Mouse (Mus musculus): ENCODE results near the gene Mfap3. TPM values are rescaled to one million over a fixed set of nuclear protein-coding genes. Genes with fewer than 3 reads are reported as not detected.
"Not testable (repeated sequence)": the region's sequence is repeated elsewhere in the genome, so short reads cannot be mapped to it uniquely, and the experiment has no call there.

Mfap3 gene
- total and polyA plus RNA-seq, 3 experiments, result 1.6 to 35.7 (median 29.4) TPM

GRCm38 (mm10) chr11:57551016-57551415 lies 32.6 kb downstream of the Mfap3 start:
- H3K9me3 ChIP-seq (replicated peaks), result no peaks in the 10 kb centered on the region
- H3K27me3 ChIP-seq (ENCODE audit: insufficient read depth, low read length), result peaks cover 32% of the 10 kb centered on the region
- no peak for TF ChIP-seq GATA1 (IDR thresholded peaks at IDR 0.05; ENCODE audit: borderline replicate concordance, low read length)
- DNase-seq (ENCODE audit: low spot score), result no peak
- no peaks in the 10 kb centered on the region for H3K36me3 ChIP-seq (replicated peaks)
- H3K4me1 ChIP-seq (ENCODE audit: insufficient read depth, low read depth, low read length), result peaks cover 5% of the 10 kb centered on the region; the same call in 1 of the 2 replicates
- H3K4me3 ChIP-seq (ENCODE audit: low read depth, low read length), result no peak overlapping the region
- ATAC-seq (ENCODE audit: extremely low read depth, insufficient number of reproducible peaks, low FRiP score, poor library complexity, severe bottlenecking), result no peak

DNA sequence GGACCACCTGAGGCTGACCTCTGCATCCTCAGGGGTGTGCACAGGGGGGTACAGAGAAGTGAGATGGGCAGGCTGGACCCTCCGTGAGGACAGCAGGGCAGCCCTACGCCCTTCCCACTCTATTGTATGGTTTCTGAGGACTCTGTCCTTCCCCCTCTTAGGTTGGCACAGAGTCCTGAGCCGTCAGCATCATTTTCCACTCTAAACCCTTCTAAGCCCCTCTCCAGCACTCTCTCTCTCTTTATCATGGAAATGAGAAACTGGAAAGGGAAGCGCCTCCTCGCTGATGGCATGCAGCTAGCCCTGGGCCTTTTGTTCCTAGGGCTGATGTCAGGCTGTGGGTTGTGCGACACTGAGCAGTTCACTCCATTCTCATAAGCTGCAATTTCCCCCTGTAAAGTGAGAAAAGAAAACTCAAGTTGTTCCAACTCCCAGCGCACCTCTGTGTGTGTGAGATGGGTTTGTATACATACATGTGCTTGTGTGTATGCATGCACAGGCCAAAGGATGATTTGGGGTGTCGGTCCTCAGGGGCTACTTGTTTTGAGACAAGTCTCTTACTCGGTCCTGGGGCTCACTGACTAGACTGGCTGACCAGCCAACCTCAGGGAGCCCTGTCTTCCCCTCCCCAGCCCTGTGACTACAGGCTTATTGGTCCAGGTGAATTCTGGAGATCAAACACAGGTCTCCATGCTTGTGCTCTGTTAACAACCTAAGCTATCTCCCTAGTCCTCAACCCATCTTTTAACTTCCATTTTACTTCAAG lies 34.7 kb downstream of the Mfap3 start:
- no peaks in the 10 kb centered on the region for H3K36me3 ChIP-seq (replicated peaks)
- TF ChIP-seq CTCF (IDR thresholded peaks at IDR 0.05; ENCODE audit: low read depth, low read length), result no peak
- no peak for TF ChIP-seq GATA1 (IDR thresholded peaks at IDR 0.05; ENCODE audit: borderline replicate concordance, low read length)
- no peak for TF ChIP-seq GATA2 (IDR thresholded peaks at IDR 0.05; ENCODE audit: borderline replicate concordance, low read depth, low read length)
- no peak for TF ChIP-seq TAL1 (conservative IDR thresholded peaks at IDR 0.05; ENCODE audit: low read depth, low read length)
- TF ChIP-seq POLR2AphosphoS5 (IDR thresholded peaks at IDR 0.05; ENCODE audit: insufficient replicate concordance, low read depth, low read length), result no peak
- ATAC-seq (ENCODE audit: extremely low read depth, insufficient number of reproducible peaks, low FRiP score, poor library complexity, severe bottlenecking), result no peak
- H3K4me3 ChIP-seq (ENCODE audit: low read depth, low read length), result no peak overlapping the region
- H3K9me3 ChIP-seq (replicated peaks), result no peaks in the 10 kb centered on the region
- H3K4me1 ChIP-seq (ENCODE audit: insufficient read depth, low read depth, low read length), result peaks cover 5% of the 10 kb centered on the region; the same call in 1 of the 2 replicates
- peaks cover 17% of the 10 kb centered on the region for H3K27me3 ChIP-seq (ENCODE audit: insufficient read depth, low read length)
- DNase-seq (ENCODE audit: low spot score), result no peak

DNA sequence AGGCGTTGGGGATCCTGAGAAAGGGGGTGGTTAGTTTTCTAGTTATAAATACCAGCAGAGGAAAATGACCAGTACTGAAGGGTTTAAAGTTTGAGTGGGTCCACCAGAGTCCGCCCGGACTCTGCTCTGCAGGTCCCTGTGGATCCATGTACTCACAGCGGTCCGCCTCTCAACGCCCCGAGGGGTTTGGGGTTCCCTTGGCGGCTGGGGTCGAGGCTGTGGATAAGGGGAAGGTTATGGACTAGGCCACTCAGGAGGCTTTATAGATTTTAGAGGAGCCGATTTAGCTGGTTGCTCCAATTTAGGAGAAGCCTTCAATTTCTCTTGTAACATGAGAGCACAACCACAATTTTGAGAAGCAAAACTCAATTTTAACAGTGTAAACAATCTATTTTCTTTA lies 39.5 kb downstream of the Mfap3 start:
- not testable (repeated sequence) for ATAC-seq (ENCODE audit: extremely low read depth, insufficient number of reproducible peaks, low FRiP score, poor library complexity, severe bottlenecking); H3K9me3 ChIP-seq (replicated peaks); H3K36me3 ChIP-seq (replicated peaks); H3K4me3 ChIP-seq (ENCODE audit: low read depth, low read length); DNase-seq (ENCODE audit: low spot score); H3K4me1 ChIP-seq (ENCODE audit: insufficient read depth, low read depth, low read length)
- H3K27me3 ChIP-seq (ENCODE audit: insufficient read depth, low read length), result peaks cover 18% of the 10 kb centered on the region

DNA sequence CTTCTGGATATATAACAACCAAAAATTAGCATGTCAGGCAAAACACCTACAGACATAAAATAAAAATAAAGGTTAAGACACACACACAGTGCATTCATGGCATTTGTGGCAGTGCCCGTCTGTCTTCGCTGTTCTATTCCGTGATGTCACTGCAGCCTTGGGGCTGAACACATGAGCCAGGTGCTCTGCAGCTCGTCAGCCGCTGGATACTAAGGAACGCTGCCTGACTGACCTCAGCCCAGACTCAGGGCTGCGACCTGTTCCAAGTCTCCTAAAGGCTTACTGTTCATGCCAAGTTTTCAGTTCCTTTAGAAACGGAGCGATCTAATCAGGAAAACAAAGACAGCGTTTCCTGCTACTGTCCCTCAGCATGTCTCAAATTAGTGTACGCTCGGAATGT lies 46.1 kb downstream of the Mfap3 start:
- no peak for ATAC-seq (ENCODE audit: extremely low read depth, insufficient number of reproducible peaks, low FRiP score, poor library complexity, severe bottlenecking)
- no peak for DNase-seq (ENCODE audit: low spot score)
- Histone ChIP-seq H3K4me3 (ENCODE audit: low read depth, low read length) (no peak overlapping the region), H3K4me1 (ENCODE audit: insufficient read depth, low read depth, low read length) (peaks cover 3% of the 10 kb centered on the region), H3K9me3 (replicated peaks) (no peaks in the 10 kb centered on the region; the same call in 1 of the 2 replicates), H3K36me3 (replicated peaks) (no peaks in the 10 kb centered on the region), H3K27me3 (ENCODE audit: insufficient read depth, low read length) (peaks cover 47% of the 10 kb centered on the region)
- TF ChIP-seq TAL1 (conservative IDR thresholded peaks at IDR 0.05; ENCODE audit: low read depth, low read length), result no peak

DNA sequence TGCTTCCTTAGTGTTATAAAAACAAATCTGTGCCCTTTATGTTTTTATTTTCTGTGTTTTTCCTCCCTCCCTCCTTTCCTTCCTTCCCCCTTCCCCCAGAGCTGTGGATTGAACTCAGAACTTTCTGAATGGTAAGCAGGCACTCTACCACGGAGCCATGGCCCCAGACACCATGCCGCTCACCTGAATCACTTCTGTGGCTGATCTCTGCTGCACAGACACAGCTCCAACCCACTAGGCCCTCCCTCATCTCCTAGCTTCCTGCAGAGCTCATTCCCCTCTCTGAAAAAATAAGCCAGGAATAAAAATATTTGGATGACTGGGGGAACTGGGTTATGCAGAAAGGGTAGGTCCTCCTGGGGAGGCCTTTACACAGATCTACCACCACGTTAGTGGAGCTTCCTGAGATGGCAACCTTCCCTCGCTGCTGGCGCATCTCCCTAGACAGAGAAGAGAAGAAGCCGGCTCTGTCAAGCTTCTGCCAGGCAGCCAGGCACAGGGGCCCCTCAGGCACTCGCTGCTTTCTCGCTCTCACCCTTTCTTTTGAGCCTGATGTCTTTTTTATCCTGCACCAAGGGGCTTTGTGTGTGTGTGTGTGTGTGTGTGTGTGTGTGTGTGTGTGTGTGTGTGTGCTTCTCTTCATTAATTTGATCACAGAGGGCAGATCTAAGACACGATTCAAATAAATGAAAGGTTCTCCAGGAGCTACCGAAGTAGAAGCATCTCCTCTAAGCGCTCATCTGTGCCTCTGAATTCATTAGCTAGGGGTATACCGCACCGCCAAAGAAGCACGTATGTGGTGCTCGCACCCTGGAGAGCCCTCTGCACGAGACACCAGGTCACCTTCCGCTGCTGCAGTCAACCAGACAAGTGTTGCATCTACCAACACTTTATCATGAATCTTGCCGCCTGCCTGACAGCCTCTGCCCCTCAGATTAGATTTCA lies 47.9 kb downstream of the Mfap3 start:
- DNase-seq (ENCODE audit: low spot score), result no peak
- TF ChIP-seq GATA1 (IDR thresholded peaks at IDR 0.05; ENCODE audit: borderline replicate concordance, low read length) (no peak), GATA2 (IDR thresholded peaks at IDR 0.05; ENCODE audit: borderline replicate concordance, low read depth, low read length) (no peak), TAL1 (conservative IDR thresholded peaks at IDR 0.05; ENCODE audit: low read depth, low read length) (no peak), CTCF (IDR thresholded peaks at IDR 0.05; ENCODE audit: low read depth, low read length) (no peak), POLR2AphosphoS5 (IDR thresholded peaks at IDR 0.05; ENCODE audit: insufficient replicate concordance, low read depth, low read length) (no peak)

GRCm38 (mm10) chr11:57568950-57569490 lies 50.6 kb downstream of the Mfap3 start:
- DNase-seq (ENCODE audit: low spot score), result no peak
- no peaks in the 10 kb centered on the region for H3K36me3 ChIP-seq (replicated peaks)
- TF ChIP-seq CTCF (IDR thresholded peaks at IDR 0.05; ENCODE audit: low read depth, low read length) (no peak), POLR2AphosphoS5 (IDR thresholded peaks at IDR 0.05; ENCODE audit: insufficient replicate concordance, low read depth, low read length) (no peak), GATA2 (IDR thresholded peaks at IDR 0.05; ENCODE audit: borderline replicate concordance, low read depth, low read length) (no peak), GATA1 (IDR thresholded peaks at IDR 0.05; ENCODE audit: borderline replicate concordance, low read length) (no peak), TAL1 (conservative IDR thresholded peaks at IDR 0.05; ENCODE audit: low read depth, low read length) (no peak)
- H3K4me1 ChIP-seq (ENCODE audit: insufficient read depth, low read depth, low read length), result peaks cover 3% of the 10 kb centered on the region
- H3K9me3 ChIP-seq (replicated peaks), result no peaks in the 10 kb centered on the region; the same call in 1 of the 2 replicates
- H3K4me3 ChIP-seq (ENCODE audit: low read depth, low read length), result no peak overlapping the region
- no peak for ATAC-seq (ENCODE audit: extremely low read depth, insufficient number of reproducible peaks, low FRiP score, poor library complexity, severe bottlenecking)
- peaks cover 45% of the 10 kb centered on the region for H3K27me3 ChIP-seq (ENCODE audit: insufficient read depth, low read length)

More for the DNA sequence above, 47.9 kb downstream of the Mfap3 start:
- no peaks in the 10 kb centered on the region for H3K36me3 ChIP-seq (replicated peaks)
- H3K27me3 ChIP-seq (ENCODE audit: insufficient read depth, low read length), result peaks cover 60% of the 10 kb centered on the region
- peaks cover 3% of the 10 kb centered on the region for H3K4me1 ChIP-seq (ENCODE audit: insufficient read depth, low read depth, low read length)
- no peaks in the 10 kb centered on the region; the same call in 1 of the 2 replicates for H3K9me3 ChIP-seq (replicated peaks)
- no peak overlapping the region for H3K4me3 ChIP-seq (ENCODE audit: low read depth, low read length)
- no peak for ATAC-seq (ENCODE audit: extremely low read depth, insufficient number of reproducible peaks, low FRiP score, poor library complexity, severe bottlenecking)

Measured in G1E (cell line).